Mouse (Mus musculus) layer of hippocampus, adult 8-10 months (tissue): ENCODE measurements around the gene Tepsin. TPM values are rescaled to one million over a fixed set of nuclear protein-coding genes. Genes with fewer than 3 reads are reported as not detected.

ENCODE experiments used
- microRNA-seq, 2 experiments: library from miRNA; unstranded; fragments of <30 nt; microRNA quantifications; one replicate each; pipeline ENCODE4 v1.2.0; 2022
- total RNA-seq, 4 experiments: library from RNA; stranded (reverse); gene quantifications; 2 replicates each; pipeline ENCODE4 v1.2.4; 2022

Tepsin gene
- total RNA-seq, 4 experiments from 2014 or later = 17.7 to 18.2 (median 18.0) TPM

Small RNA genes lying within 50 kb of the gene (microRNA-seq; reads per million reads assigned to microRNA genes)
- 0 reads per million in 2 experiments for gene Gm25948

Other genes with a start within 250 kb of the Tepsin start
- gene Chmp6, start 185.3 kb downstream of the Tepsin start, total RNA-seq = 10 to 100 TPM; 31.5 to 39.5 (median 37.3) TPM
- gene Baiap2, start 156.0 kb downstream of the Tepsin start, total RNA-seq = 100 to 1,000 TPM; 170 to 244 (median 215) TPM
- 100 to 1,000 TPM; 217 to 247 (median 224) TPM for gene Aatk, start 51.6 kb downstream of the Tepsin start, total RNA-seq
- gene Cep131, start 11.9 kb downstream of the Tepsin start, total RNA-seq = 10 to 100 TPM; 34.0 to 41.5 (median 35.9) TPM
- gene Ndufaf8, start 197 bp upstream of the Tepsin start, total RNA-seq = 10 to 100 TPM; 17.8 to 46.9 (median 30.6) TPM
- 10 to 100 TPM; 83.1 to 95.2 (median 88.8) TPM for gene Slc38a10, start 52.6 kb upstream of the Tepsin start, total RNA-seq
- gene Bahcc1, start 134.2 kb upstream of the Tepsin start, total RNA-seq = 10 to 100 TPM; 20.0 to 23.4 (median 21.4) TPM
- gene Actg1, start 249.8 kb upstream of the Tepsin start, total RNA-seq = 1,000 to 10,000 TPM; 1,218 to 1,398 (median 1,309) TPM